8 mouse cellular contexts compared by ENCODE assay signal in the genomic region with DNA sequence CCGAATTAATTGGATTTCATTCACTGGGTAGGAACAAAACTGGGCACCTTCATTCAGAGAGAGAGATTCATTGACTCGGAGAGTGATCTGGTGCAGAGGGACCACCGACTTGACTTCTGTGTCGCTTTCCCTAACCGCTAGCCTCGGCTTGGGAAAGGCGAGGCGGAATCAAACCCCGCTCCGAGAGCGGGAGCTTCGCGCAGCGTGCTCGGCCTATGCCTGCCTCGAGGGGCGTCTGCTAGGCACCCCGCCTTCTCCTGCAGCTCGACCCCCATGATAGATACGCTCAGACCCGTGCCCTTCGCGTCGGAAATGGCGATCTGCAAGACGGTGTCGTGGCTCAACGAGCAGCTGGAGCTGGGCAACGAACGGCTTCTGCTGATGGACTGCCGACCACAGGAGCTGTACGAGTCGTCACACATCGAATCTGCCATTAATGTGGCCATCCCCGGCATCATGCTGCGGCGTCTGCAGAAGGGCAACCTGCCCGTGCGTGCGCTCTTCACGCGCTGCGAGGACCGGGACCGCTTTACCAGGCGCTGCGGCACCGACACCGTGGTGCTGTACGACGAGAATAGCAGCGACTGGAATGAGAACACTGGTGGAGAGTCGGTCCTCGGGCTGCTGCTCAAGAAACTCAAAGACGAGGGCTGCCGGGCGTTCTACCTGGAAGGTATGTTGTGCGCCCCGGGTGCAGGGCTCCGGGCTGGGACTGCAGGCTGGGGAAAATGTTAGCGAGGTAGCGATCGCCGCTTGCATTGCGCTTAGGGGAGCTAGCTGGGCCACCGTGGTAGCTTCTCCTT. TPM values are rescaled to one million over a fixed set of nuclear protein-coding genes. Genes with fewer than 3 reads are reported as not detected.
DNase-seq lines count a peak whose midpoint lies in the region; ATAC-seq lines count a peak whose summit lies in the region.

No protein-coding gene starts in this region.

- peaks cover 14% of the 10 kb centered on the region for H3K36me3 ChIP-seq in kidney, embryonic 16.5 days (ENCODE audit: insufficient read depth, low read length)
- H3K36me3 ChIP-seq in lung, embryonic 15.5 days = no peaks in the 10 kb centered on the region; the same call in 1 of the 2 replicates

- under 1% methylated on average over 66 of the region's 66 CpGs for WGBS in kidney, embryonic 16.5 days
- under 1% methylated on average over 66 of the region's 66 CpGs for WGBS in lung, embryonic 15.5 days

- H3K9me3 ChIP-seq in kidney, embryonic 16.5 days (ENCODE audit: low read length) = no peaks in the 10 kb centered on the region
- H3K9me3 ChIP-seq in lung, embryonic 15.5 days = no peaks in the 10 kb centered on the region

- H3K4me3 ChIP-seq in brown adipose tissue, adult 24 weeks (ENCODE audit: insufficient read depth, low read depth, low read length) = peak overlapping the region; percentile 82
- H3K4me3 ChIP-seq in kidney, embryonic 16.5 days (ENCODE audit: low read length) = peak overlapping the region; percentile 90
- peak overlapping the region; percentile 83 for H3K4me3 ChIP-seq in lung, embryonic 15.5 days

- peaks cover 6% of the 10 kb centered on the region for H3K4me1 ChIP-seq in brown adipose tissue, adult 24 weeks (ENCODE audit: control insufficient read depth, insufficient read depth, insufficient read length, low read length)
- peaks cover 46% of the 10 kb centered on the region for H3K4me1 ChIP-seq in kidney, embryonic 16.5 days (ENCODE audit: insufficient read depth, low read length)
- H3K4me1 ChIP-seq in lung, embryonic 15.5 days = peaks cover 32% of the 10 kb centered on the region

- H3K4me2 ChIP-seq in kidney, embryonic 16.5 days (replicated peaks; ENCODE audit: low read depth, low read length) = peak overlapping the region; percentile 85
- peak overlapping the region; percentile 81 for H3K4me2 ChIP-seq in lung, embryonic 15.5 days

- ATAC-seq in granulocyte monocyte progenitor cell, adult 5-6 weeks (replicated peaks; ENCODE audit: poor library complexity, severe bottlenecking) = peak; percentile 4; the same call in 1 of the 2 replicates
- ATAC-seq in kidney, embryonic 16.5 days (ENCODE audit: low FRiP score, low TSS enrichment) = peak; percentile 10
- peak; percentile 6; the same call in 1 of the 2 replicates for ATAC-seq in lung, embryonic 15.5 days (ENCODE audit: borderline replicate concordance, extremely low read depth, low FRiP score, low TSS enrichment)
- ATAC-seq in megakaryocyte progenitor cell, adult 5-6 weeks (replicated peaks; ENCODE audit: poor library complexity) = no peak

- H3K27me3 ChIP-seq in kidney, embryonic 16.5 days (ENCODE audit: insufficient read depth, low read length) = no peaks in the 10 kb centered on the region
- H3K27me3 ChIP-seq in lung, embryonic 15.5 days = no peaks in the 10 kb centered on the region

- DNase-seq in right cerebral cortex, postnatal 10 days (ENCODE audit: low spot score in 2 of 2) = peak; percentile 63 to 64
- DNase-seq in right cerebral cortex, postnatal 36 days (ENCODE audit: low spot score in 2 of 2) = no peak
- DNase-seq in right cerebral cortex, postnatal 14 days = peak; percentile 50

- H3K9ac ChIP-seq in kidney, embryonic 16.5 days (replicated peaks; ENCODE audit: low read length) = peak overlapping the region; percentile 97
- H3K9ac ChIP-seq in lung, embryonic 15.5 days = peak overlapping the region; percentile 94

- peak overlapping the region; percentile 83 for H3K27ac ChIP-seq in brown adipose tissue, adult 24 weeks (replicated peaks; ENCODE audit: low read depth, low read length)
- H3K27ac ChIP-seq in kidney, embryonic 16.5 days (ENCODE audit: low read length) = peak overlapping the region; percentile 100
- peak overlapping the region; percentile 97 for H3K27ac ChIP-seq in lung, embryonic 15.5 days

RNA-seq across cellular contexts. Expression of gene Dusp6, which starts 0.6 kb away (rescaled TPM):
- polyA plus RNA-seq in brown adipose tissue, adult 24 weeks (2012; ENCODE audit: insufficient read depth, insufficient read length, missing spikeins) = 47.6 and 47.7 TPM in 2 replicates
- 11.6 and 12.2 TPM in 2 replicates for total RNA-seq in granulocyte monocyte progenitor cell, adult 5-6 weeks (2014; fragmentation: Nextera tagmentation)
- 20.0 and 26.9 TPM in 2 replicates for total RNA-seq in granulocyte monocyte progenitor cell, adult 5-6 weeks (2017)
- 87.9 and 95.9 TPM in 2 replicates for polyA plus RNA-seq in kidney, embryonic 16.5 days (2015; fragmentation: Nextera tagmentation; extraction: Ambion mirVana)
- 72.1 and 73.6 TPM in 2 replicates for polyA plus RNA-seq in lung, embryonic 15.5 days (2015; fragmentation: Nextera tagmentation; extraction: Ambion mirVana)
- 23.6 and 24.7 TPM in 2 replicates for total RNA-seq in megakaryocyte progenitor cell, adult 5-6 weeks (2015)
- total RNA-seq in megakaryocyte progenitor cell, adult 5-6 weeks (2017) = 19.7 and 19.9 TPM in 2 replicates

Comparison
In these comparisons a context has a peak if more than half of its experiments do, and no peak if none do; other contexts are left out.
1. DNase-seq: peak in right cerebral cortex, postnatal 10 days (2 of 2) and right cerebral cortex, postnatal 14 days (single experiment); none in right cerebral cortex, postnatal 36 days (0 of 2).
2. Peak in every context shown above with its lines, with median percentiles within 50 percentile points of each other: H3K27ac ChIP-seq and H3K4me3 ChIP-seq.